Mouse (Mus musculus) testis, adult 2 months (tissue): ENCODE measurements around the gene Cyb561d1.
"Not testable (repeated sequence)": the region's sequence is repeated elsewhere in the genome, so short reads cannot be mapped to it uniquely, and the experiment has no call there.

ENCODE experiments used
- CTCF ChIP-seq: fragments of 200-500 bp; IDR thresholded peaks from 2 replicates; pipeline ENCODE4 v1.5.1; 2012; ENCODE audit warnings: low read depth, mild to moderate bottlenecking, inconsistent platforms, low read length, moderate library complexity; ENCODE audit not compliant: control insufficient read depth, insufficient read depth, insufficient replicate concordance
- POLR2A ChIP-seq: fragments of 200-500 bp; IDR thresholded peaks from 2 replicates; pipeline ENCODE4 v1.6.1; 2012; ENCODE audit warnings: low read depth, mild to moderate bottlenecking, inconsistent platforms, low read length, moderate library complexity; ENCODE audit not compliant: control insufficient read depth

DNA sequence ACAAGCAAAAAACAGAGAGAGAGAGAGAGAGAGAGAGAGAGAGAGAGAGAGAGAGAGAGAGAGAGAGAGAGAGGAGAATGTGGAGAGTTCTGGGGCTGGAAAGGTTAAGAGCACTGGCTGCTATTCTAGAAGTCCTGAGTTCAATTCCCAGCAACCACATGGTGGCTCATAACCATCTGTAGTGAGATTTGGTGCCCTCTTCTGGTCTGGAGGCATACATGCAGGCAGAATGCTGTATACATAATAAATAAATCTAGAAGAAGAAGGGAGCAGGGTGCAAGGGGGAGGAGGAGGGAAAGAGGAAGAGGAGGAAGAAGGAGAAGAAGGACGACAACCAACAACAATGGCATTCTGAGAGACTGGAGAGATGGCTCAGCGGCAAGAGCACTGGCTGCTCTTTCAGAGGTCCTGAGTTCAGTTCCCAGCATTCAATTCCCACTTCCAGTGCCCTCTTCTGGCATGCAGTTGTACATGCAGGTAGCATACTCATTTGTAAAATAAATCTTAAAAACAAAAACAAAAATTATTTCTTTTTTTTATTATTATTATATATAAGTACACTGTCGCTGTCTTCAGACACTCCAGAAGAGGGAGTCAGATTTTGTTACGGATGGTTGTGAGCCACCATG is 36.6 kb upstream of the Cyb561d1 start:
- not testable (repeated sequence) for TF ChIP-seq POLR2A, CTCF
